In genomic region chr2:116988953-116989674, GRCm38 (mm10) we compare ENCODE assay signal across 20 mouse cellular contexts.
A peak's percentile ranks its signal among the peaks of the same experiment; 100 is the strongest.
DNase-seq lines count a peak whose midpoint lies in the region; ATAC-seq lines count a peak whose summit lies in the region.
"Had no signal": no experiment of that assay in that cellular context is flagged by ENCODE, and none has a peak within 500 bp of the region (broad histone marks: within the 10 kb centered on the region; RNA-seq: fewer than 3 reads in every experiment).

No protein-coding gene starts in this region.

- ATAC-seq in hindbrain, embryonic 13.5 days (ENCODE audit: low FRiP score), result no peak
- ATAC-seq: lung, postnatal 0 days; midbrain, embryonic 16.5 days had no signal

- H3K4me3 ChIP-seq in brown adipose tissue, adult 24 weeks (ENCODE audit: insufficient read depth, low read depth, low read length), result no peak overlapping the region
- peak overlapping the region; percentile 81 for H3K4me3 ChIP-seq in megakaryocyte, embryonic 14.5 days (replicated peaks)
- no peak overlapping the region for H3K4me3 ChIP-seq in hindbrain, embryonic 13.5 days
- H3K4me3 ChIP-seq: erythroblast, embryonic 14.5 days; hindbrain, embryonic 15.5 days; kidney, embryonic 15.5 days; limb, embryonic 12.5 days; neural tube, embryonic 15.5 days; stomach, embryonic 15.5 days had no signal

- DNase-seq in heart, adult 9 months (ENCODE audit: low spot score in 2 of 2), result peak; percentile 23 to 57
- no peak for DNase-seq in heart, adult 8-10 months (ENCODE audit: low spot score)
- DNase-seq in A20 (ENCODE audit: low read depth, low spot score), result peak; percentile 67
- DNase-seq in urinary bladder, postnatal 25 days (ENCODE audit: low spot score), result no peak
- DNase-seq in ovary, postnatal 36 days (ENCODE audit: low spot score), result no peak
- DNase-seq: adrenal gland, postnatal 25 days; cerebellum, adult 2 months; thymus, postnatal 36 days had no signal

- no peaks in the 10 kb centered on the region for H3K36me3 ChIP-seq in megakaryocyte, embryonic 14.5 days (replicated peaks; ENCODE audit: low read length)
- no peaks in the 10 kb centered on the region for H3K36me3 ChIP-seq in hindbrain, embryonic 13.5 days
- H3K36me3 ChIP-seq: hindbrain, embryonic 15.5 days; kidney, embryonic 15.5 days; limb, embryonic 12.5 days; neural tube, embryonic 15.5 days; stomach, embryonic 15.5 days had no signal

- no peak overlapping the region for H3K9ac ChIP-seq in hindbrain, embryonic 13.5 days
- H3K9ac ChIP-seq: hindbrain, embryonic 15.5 days; kidney, embryonic 15.5 days; limb, embryonic 12.5 days; neural tube, embryonic 15.5 days; stomach, embryonic 15.5 days had no signal

- no peaks in the 10 kb centered on the region for H3K27me3 ChIP-seq in megakaryocyte, embryonic 14.5 days (replicated peaks)
- no peaks in the 10 kb centered on the region for H3K27me3 ChIP-seq in hindbrain, embryonic 13.5 days
- H3K27me3 ChIP-seq: hindbrain, embryonic 15.5 days; kidney, embryonic 15.5 days; limb, embryonic 12.5 days; neural tube, embryonic 15.5 days; stomach, embryonic 15.5 days had no signal

- H3K9me3 ChIP-seq in megakaryocyte, embryonic 14.5 days, result no peaks in the 10 kb centered on the region
- H3K9me3 ChIP-seq in hindbrain, embryonic 13.5 days, result no peaks in the 10 kb centered on the region
- H3K9me3 ChIP-seq: hindbrain, embryonic 15.5 days; kidney, embryonic 15.5 days; limb, embryonic 12.5 days; neural tube, embryonic 15.5 days; stomach, embryonic 15.5 days had no signal

- peak overlapping the region; percentile 42; the same call in 1 of the 2 replicates for H3K27ac ChIP-seq in brown adipose tissue, adult 24 weeks (replicated peaks; ENCODE audit: low read depth, low read length)
- no peak overlapping the region for H3K27ac ChIP-seq in hindbrain, embryonic 13.5 days
- H3K27ac ChIP-seq: hindbrain, embryonic 15.5 days; kidney, embryonic 15.5 days; limb, embryonic 12.5 days; neural tube, embryonic 15.5 days; stomach, embryonic 15.5 days had no signal

- 89% methylated on average over 8 of the region's 8 CpGs for WGBS in hindbrain, embryonic 13.5 days

- no peak overlapping the region for H3K4me2 ChIP-seq in hindbrain, embryonic 13.5 days
- H3K4me2 ChIP-seq: heart, embryonic 11.5 days; hindbrain, embryonic 15.5 days; kidney, embryonic 15.5 days; limb, embryonic 12.5 days; neural tube, embryonic 15.5 days; stomach, embryonic 15.5 days had no signal

- no peaks in the 10 kb centered on the region for H3K4me1 ChIP-seq in brown adipose tissue, adult 24 weeks (ENCODE audit: control insufficient read depth, insufficient read depth, insufficient read length, low read length)
- peaks cover 67% of the 10 kb centered on the region for H3K4me1 ChIP-seq in megakaryocyte, embryonic 14.5 days
- H3K4me1 ChIP-seq in hindbrain, embryonic 13.5 days (replicated peaks), result no peaks in the 10 kb centered on the region
- H3K4me1 ChIP-seq: hindbrain, embryonic 15.5 days; limb, embryonic 12.5 days; neural tube, embryonic 15.5 days; stomach, embryonic 15.5 days had no signal

Comparison
In these comparisons a context has a peak if more than half of its experiments do, and no peak if none do; other contexts are left out.
1. DNase-seq: peak in heart, adult 9 months (2 of 2) and A20 (single experiment); none in heart, adult 8-10 months (single experiment), urinary bladder, postnatal 25 days (single experiment) and ovary, postnatal 36 days (single experiment).